Mouse (Mus musculus) CH12.LX (cell line): ENCODE results near the gene Pex16.

Experiments
- CHD1 ChIP-seq: IDR thresholded peaks from 2 replicates; pipeline ENCODE4 v1.6.1; 2012; ENCODE audit warnings: low read depth, low read length, improper control_type of control experiment, inconsistent platforms
- CTCF ChIP-seq, 2 experiments: IDR thresholded peaks in 1 of 2; conservative IDR thresholded peaks in 1 of 2; 2 replicates each; pipeline ENCODE4 v1.5.1; 2011 to 2012; ENCODE audit warnings: low read depth in 2 of 2, low read length in 2 of 2, improper control_type of control experiment in 1 of 2, inconsistent platforms in 1 of 2, mild to moderate bottlenecking in 1 of 2, moderate library complexity in 1 of 2
- E2F4 ChIP-seq: IDR thresholded peaks from 2 replicates; pipeline ENCODE4 v1.6.1; 2011; ENCODE audit warnings: low read depth, low read length, improper control_type of control experiment; ENCODE audit not compliant: insufficient replicate concordance
- ETS1 ChIP-seq: conservative IDR thresholded peaks from 2 replicates; pipeline ENCODE4 v1.6.1; 2012; ENCODE audit warnings: low read depth, mild to moderate bottlenecking, inconsistent platforms, low read length, improper control_type of control experiment, moderate library complexity
- POLR2A ChIP-seq: IDR thresholded peaks from 2 replicates; pipeline ENCODE4 v1.6.1; 2011; ENCODE audit warnings: low read depth, mild to moderate bottlenecking, improper control_type of control experiment, low read length
- RCOR1 ChIP-seq: conservative IDR thresholded peaks from 2 replicates; pipeline ENCODE4 v1.6.1; 2012; ENCODE audit warnings: low read depth, mild to moderate bottlenecking, inconsistent platforms, low read length, improper control_type of control experiment
- ZNF384 ChIP-seq: IDR thresholded peaks from 2 replicates; pipeline ENCODE4 v1.6.1; 2012; ENCODE audit warnings: low read depth, low read length, improper control_type of control experiment, inconsistent platforms

DNA sequence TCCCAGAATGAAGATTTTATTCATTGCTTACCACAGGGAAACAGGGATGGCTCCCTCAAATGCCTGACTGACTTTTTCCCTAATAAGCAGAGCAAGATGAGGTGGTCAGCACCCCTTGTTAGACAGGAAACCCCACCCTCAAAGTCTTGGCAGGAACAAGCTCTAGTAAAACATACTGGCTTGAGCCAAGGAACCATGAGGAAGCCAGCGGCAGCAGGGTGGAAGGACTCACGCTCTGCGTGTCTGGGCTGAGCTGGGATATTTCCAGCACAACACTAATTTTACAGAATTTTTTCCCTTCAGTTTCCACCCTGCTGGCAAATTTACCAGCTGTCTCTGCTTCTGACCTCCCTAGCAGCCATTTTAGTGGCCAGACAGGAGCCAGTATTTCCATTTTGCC lies 52.0 kb downstream of the Pex16 start:
- TF ChIP-seq E2F4 (no peak), POLR2A (no peak), RCOR1 (no peak), CHD1 (no peak), ZNF384 (no peak), ETS1 (no peak), CTCF (conservative IDR thresholded peaks at IDR 0.05 in 1 of 2, IDR thresholded peaks at IDR 0.05 in 1 of 2; ENCODE audit: low read depth in 2 of 2, low read length in 2 of 2) (no peak)
